Mouse (Mus musculus) neural tube, embryonic 15.5 days (tissue): Measurements from ENCODE around the gene Gm49383. TPM values are rescaled to one million over a fixed set of nuclear protein-coding genes. Genes with fewer than 3 reads are reported as not detected.

Source experiments
- ATAC-seq: fragments of 200-750 bp; cut with Nextera tagmentation; 2 replicates; pipeline ENCODE4 v1.8.0; 2017; ENCODE audit warnings: mild to moderate bottlenecking, moderate TSS enrichment, moderate library complexity; ENCODE audit not compliant: low FRiP score
- H3K27ac ChIP-seq: fragments of 300-500 bp; sonication (generic); replicated peaks from 2 replicates; pipeline ENCODE4 v1.5.1; 2015; ENCODE audit warnings: mild to moderate bottlenecking, inconsistent platforms
- H3K27me3 ChIP-seq: fragments of 300-500 bp; sonication (generic); replicated peaks from 2 replicates; pipeline ENCODE4 v1.6.1; 2015; ENCODE audit warnings: inconsistent platforms
- H3K36me3 ChIP-seq: fragments of 300-500 bp; sonication (generic); 2 replicates; pipeline ENCODE4 v1.6.1; 2015; ENCODE audit warnings: inconsistent platforms
- H3K4me1 ChIP-seq: fragments of 300-500 bp; sonication (generic); 2 replicates; pipeline ENCODE4 v1.6.1; 2015; ENCODE audit warnings: inconsistent platforms
- H3K4me2 ChIP-seq: fragments of 300-500 bp; sonication (generic); 2 replicates; pipeline ENCODE4 v1.6.1; 2015; ENCODE audit warnings: inconsistent platforms, mild to moderate bottlenecking, moderate library complexity
- H3K4me3 ChIP-seq: fragments of 300-500 bp; sonication (generic); replicated peaks from 2 replicates; pipeline ENCODE4 v1.5.1; 2015; ENCODE audit warnings: mild to moderate bottlenecking, inconsistent platforms
- H3K9ac ChIP-seq: fragments of 300-500 bp; sonication (generic); replicated peaks from 2 replicates; pipeline ENCODE4 v1.6.1; 2015; ENCODE audit warnings: mild to moderate bottlenecking, inconsistent platforms
- H3K9me3 ChIP-seq: fragments of 300-500 bp; sonication (generic); replicated peaks from 2 replicates; pipeline ENCODE4 v1.6.1; 2016; ENCODE audit warnings: inconsistent platforms
- WGBS: fragments of 180-500 bp; shearing (Covaris S2); methylation state at CpG from one replicate; pipeline ENCODE4 v1.1.7; 2015; ENCODE audit warnings: mixed read lengths; 5-methylcytosine and 5-hydroxymethylcytosine counted together
- polyA plus RNA-seq: library from polyadenylated mRNA; unstranded; fragments of >200 nt; fragmentation: Nextera tagmentation; extraction: Ambion mirVana; gene quantifications from 2 replicates; pipeline ENCODE4 v1.2.1, GENCODE M21; 2015

The Gm49383 gene
- polyA plus RNA-seq, 1 experiment from 2014 or later, result 9.4 TPM

DNA sequence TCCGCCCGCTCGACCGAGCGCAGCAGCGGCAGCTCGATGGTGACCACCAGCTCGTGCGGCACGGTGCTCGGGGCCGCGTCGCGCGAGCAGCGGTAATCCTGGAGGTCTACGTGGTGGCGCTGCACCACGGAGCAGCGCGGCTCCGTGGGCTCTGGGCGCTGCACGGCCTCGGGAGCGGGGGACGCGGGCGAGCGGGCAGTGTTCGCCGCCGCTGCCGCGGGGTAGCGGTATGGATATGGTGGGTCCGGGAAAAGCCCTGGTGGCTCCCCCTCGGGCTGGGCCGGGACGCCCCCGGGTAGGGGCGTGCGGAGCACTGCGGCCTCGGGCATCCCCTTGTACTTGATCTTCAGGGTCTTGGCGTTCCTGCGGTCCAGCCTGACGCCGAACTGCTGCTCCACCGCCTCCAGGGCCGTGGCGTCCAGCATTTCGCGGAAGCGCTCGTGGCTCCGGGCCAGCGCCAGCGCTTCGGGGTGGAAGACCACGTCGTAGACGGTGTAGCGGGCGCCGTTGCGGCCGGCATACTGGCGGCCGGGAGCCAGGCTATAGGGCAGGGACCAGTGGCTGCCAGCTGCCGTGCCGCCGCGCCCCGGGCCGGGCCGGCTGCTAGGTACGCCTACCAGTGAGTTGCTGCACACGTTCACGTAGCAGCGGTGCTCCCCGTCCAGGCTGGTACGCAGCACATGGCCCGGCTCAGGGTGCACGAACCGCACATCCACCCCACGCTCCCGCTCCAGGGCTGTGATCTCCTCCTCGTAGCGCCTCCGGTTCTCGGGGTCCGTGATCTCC lies 667 bp upstream of the Gm49383 start:
- Histone ChIP-seq H3K27ac (peak overlapping the region; percentile 95), H3K9me3 (no peaks in the 10 kb centered on the region), H3K4me1 (peaks cover 31% of the 10 kb centered on the region), H3K9ac (peak overlapping the region; percentile 85), H3K27me3 (no peaks in the 10 kb centered on the region), H3K36me3 (peaks cover 14% of the 10 kb centered on the region; the same call in 1 of the 2 replicates), H3K4me2 (peak overlapping the region; percentile 95), H3K4me3 (peak overlapping the region; percentile 96)
- under 1% methylated on average over 92 of the region's 94 CpGs for WGBS
- peak; percentile 72 for ATAC-seq

DNA sequence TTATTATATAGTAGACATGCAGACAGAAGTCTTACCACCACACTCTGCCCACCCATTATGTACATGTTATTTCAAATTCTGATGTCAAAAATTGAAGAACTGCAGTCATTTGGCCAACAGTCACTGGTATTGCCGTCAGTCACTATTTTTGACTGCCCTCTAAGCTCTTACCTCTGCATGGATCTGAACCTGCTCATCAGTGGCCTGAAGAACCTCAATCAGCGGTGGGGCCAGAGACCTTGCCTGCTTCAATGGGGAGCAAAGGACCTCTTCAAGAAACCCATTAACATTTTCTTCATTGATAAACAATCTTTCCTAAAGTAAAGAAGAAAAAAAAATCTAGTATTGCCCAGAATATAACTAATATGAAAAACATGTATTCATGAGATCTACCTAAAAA lies 4.3 kb downstream of the Gm49383 start:
- Histone ChIP-seq H3K4me1 (peaks cover 16% of the 10 kb centered on the region), H3K27ac (no peak overlapping the region), H3K27me3 (no peaks in the 10 kb centered on the region), H3K9ac (no peak overlapping the region), H3K4me2 (no peak overlapping the region), H3K4me3 (no peak overlapping the region), H3K9me3 (no peaks in the 10 kb centered on the region), H3K36me3 (peaks cover 15% of the 10 kb centered on the region)
- 97% methylated on average over 2 of the region's 2 CpGs for WGBS
- no peak for ATAC-seq

DNA sequence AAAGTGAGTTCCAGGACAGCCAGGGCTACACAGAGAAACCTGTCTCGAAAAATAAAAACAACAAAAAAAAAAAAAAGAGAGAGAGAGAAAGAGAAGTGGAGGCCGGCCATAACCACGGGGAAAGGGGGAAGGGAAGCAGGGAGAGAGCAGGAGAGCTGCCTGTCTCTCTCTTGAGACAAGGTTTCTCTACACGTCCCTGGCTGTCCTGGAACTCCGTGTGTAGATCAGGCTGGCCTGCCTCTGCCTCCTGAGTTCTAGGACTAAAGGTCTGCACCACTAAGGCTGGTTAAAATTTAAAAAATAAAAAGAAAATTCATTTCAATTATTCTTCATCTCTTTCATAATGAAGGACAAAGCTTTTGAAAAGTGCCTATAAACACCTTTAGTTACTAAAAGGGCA lies 5.5 kb downstream of the Gm49383 start:
- Histone ChIP-seq H3K36me3 (peaks cover 15% of the 10 kb centered on the region), H3K4me3 (no peak overlapping the region), H3K9ac (no peak overlapping the region), H3K4me2 (no peak overlapping the region), H3K9me3 (no peaks in the 10 kb centered on the region), H3K27ac (no peak overlapping the region), H3K27me3 (no peaks in the 10 kb centered on the region), H3K4me1 (peaks cover 24% of the 10 kb centered on the region)
- 93% methylated on average over 5 of the region's 5 CpGs for WGBS
- no peak for ATAC-seq

DNA sequence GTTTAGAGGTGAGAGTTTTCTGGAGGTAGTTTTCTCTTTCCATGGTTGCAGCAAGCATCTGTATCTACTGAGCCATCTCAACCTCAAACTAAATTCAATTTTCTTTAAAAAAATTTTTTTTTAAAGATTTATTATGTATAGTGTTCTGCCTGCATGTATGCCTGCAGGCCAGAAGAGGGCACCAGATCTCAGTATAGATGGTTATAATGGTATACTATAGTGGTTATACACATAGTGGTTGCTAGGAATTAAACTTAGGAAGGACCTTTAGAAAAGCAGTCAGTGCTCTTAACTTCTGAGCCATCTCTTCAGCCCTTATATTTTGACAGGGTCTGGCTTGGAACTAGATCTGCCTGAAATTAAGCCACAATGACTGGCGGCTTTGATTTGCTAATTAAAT lies 6.4 kb downstream of the Gm49383 start:
- H3K9me3 ChIP-seq, result no peaks in the 10 kb centered on the region
- H3K4me1 ChIP-seq, result peaks cover 18% of the 10 kb centered on the region
- H3K27ac ChIP-seq, result no peak overlapping the region
- H3K36me3 ChIP-seq, result peaks cover 15% of the 10 kb centered on the region
- WGBS, result 100% methylated on average over 1 of the region's 1 CpGs
- no peaks in the 10 kb centered on the region for H3K27me3 ChIP-seq
- no peak overlapping the region for H3K4me2 ChIP-seq
- no peak for ATAC-seq
- H3K9ac ChIP-seq, result no peak overlapping the region
- no peak overlapping the region for H3K4me3 ChIP-seq

DNA sequence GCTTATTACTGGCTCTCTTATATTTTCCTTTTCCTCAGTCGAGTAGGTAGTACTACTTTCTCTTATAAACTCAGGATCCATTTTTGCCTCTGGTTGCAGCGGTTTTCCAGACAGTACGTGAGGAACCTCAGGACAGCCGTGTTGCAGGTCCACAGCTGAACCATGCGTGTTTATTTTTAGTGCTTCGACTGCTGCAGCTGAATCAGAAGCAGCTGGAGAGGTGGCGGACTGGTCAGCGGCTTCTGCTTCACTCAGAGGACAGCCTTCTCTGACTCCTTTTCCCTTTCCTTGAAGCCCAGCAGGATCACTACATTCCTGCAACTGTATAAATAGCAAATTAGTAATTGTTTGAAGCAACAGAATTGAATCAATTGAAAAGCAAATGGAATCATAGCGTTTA lies 6.8 kb downstream of the Gm49383 start:
- Histone ChIP-seq H3K4me2 (no peak overlapping the region), H3K36me3 (peaks cover 15% of the 10 kb centered on the region), H3K27ac (no peak overlapping the region), H3K9me3 (no peaks in the 10 kb centered on the region), H3K4me3 (no peak overlapping the region), H3K4me1 (peaks cover 20% of the 10 kb centered on the region), H3K27me3 (no peaks in the 10 kb centered on the region), H3K9ac (no peak overlapping the region)
- WGBS, result 92% methylated on average over 9 of the region's 9 CpGs
- ATAC-seq, result no peak

- peak overlapping the region; percentile 13; the same call in 1 of the 2 replicates for H3K4me2 ChIP-seq
- H3K4me3 ChIP-seq, result no peak overlapping the region
- no peak overlapping the region for H3K27ac ChIP-seq
- H3K27me3 ChIP-seq, result no peaks in the 10 kb centered on the region
- ATAC-seq, result no peak
- H3K36me3 ChIP-seq, result peaks cover 18% of the 10 kb centered on the region
- 69% methylated on average over 5 of the region's 5 CpGs for WGBS
- H3K9me3 ChIP-seq, result no peaks in the 10 kb centered on the region
- H3K4me1 ChIP-seq, result peaks cover 30% of the 10 kb centered on the region
- no peak overlapping the region; the same call in 1 of the 2 replicates for H3K9ac ChIP-seq
Observed at GRCm38 (mm10) chr12:69186811-69187471, 10.0 kb downstream of the Gm49383 start.

GRCm38 (mm10) chr12:69185371-69185770 lies 11.5 kb downstream of the Gm49383 start:
- no peaks in the 10 kb centered on the region for H3K27me3 ChIP-seq
- peak overlapping the region; percentile 75 for H3K4me2 ChIP-seq
- H3K4me3 ChIP-seq, result peak overlapping the region; percentile 93
- 77% methylated on average over 7 of the region's 7 CpGs for WGBS
- H3K9me3 ChIP-seq, result no peaks in the 10 kb centered on the region
- H3K9ac ChIP-seq, result peak overlapping the region; percentile 89
- peaks cover 22% of the 10 kb centered on the region for H3K36me3 ChIP-seq
- peaks cover 30% of the 10 kb centered on the region for H3K4me1 ChIP-seq
- ATAC-seq, result no peak
- H3K27ac ChIP-seq, result peak overlapping the region; percentile 94; the same call in 1 of the 2 replicates

DNA sequence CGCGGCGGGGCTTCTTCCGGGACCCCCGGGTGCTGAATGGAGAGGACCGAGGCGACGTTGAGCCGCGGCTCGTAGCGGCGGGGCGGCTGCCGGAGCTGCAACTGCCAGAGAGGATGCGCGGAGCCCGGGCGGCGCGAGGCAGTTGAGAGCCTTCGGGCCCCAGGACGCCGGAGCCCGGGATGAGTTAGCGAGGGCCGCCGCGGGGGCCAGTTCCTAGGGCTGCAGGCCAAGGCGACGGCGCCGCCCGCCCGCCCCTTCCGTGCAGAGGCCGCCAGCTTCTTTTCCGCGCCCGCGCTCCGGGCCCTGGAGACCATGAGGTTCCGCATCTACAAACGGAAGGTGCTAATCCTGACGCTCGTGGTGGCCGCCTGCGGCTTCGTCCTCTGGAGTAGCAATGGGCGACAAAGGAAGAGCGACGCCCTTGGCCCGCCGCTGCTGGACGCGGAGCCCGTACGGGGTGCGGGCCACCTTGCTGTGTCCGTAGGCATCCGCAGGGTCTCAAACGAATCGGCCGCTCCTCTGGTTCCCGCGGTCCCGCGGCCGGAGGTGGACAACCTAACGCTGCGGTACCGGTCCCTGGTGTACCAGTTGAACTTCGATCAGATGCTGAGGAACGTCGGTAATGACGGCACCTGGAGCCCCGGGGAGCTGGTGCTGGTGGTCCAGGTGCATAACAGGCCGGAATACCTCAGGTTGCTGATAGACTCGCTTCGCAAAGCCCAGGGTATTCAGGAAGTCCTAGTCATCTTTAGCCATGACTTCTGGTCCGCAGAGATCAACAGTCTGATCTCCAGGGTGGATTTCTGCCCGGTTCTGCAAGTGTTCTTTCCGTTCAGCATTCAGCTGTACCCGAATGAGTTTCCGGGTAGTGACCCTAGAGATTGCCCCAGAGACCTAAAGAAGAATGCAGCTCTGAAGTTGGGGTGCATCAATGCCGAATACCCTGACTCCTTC lies 12.3 kb downstream of the Gm49383 start:
- Histone ChIP-seq H3K36me3 (peaks cover 20% of the 10 kb centered on the region), H3K9ac (peak overlapping the region; percentile 89), H3K9me3 (no peaks in the 10 kb centered on the region), H3K4me3 (peak overlapping the region; percentile 93), H3K27me3 (no peaks in the 10 kb centered on the region), H3K4me1 (peaks cover 30% of the 10 kb centered on the region), H3K27ac (peak overlapping the region; percentile 94), H3K4me2 (peak overlapping the region; percentile 75)
- 2% methylated on average over 76 of the region's 86 CpGs for WGBS
- ATAC-seq, result peak; percentile 73

GRCm38 (mm10) chr12:69183583-69184308 lies 13.2 kb downstream of the Gm49383 start, which contains the start of the genes Rpl36al and Mgat2:
Gene Rpl36al, minus strand, starts transcription at chr12:69184083.
Gene Mgat2, plus strand, starts transcription at chr12:69184157.
- Histone ChIP-seq H3K4me3 (peak within 1 kb of the TSS; percentile 93), H3K4me2 (peak within 1 kb of the TSS; percentile 75), H3K36me3 (peaks cover 14% of the 10 kb centered on the region), H3K27ac (peak within 1 kb of the TSS; percentile 94), H3K9ac (peak within 1 kb of the TSS; percentile 89), H3K4me1 (peaks cover 30% of the 10 kb centered on the region), H3K9me3 (no peaks in the 10 kb centered on the region), H3K27me3 (no peaks in the 10 kb centered on the region)
- under 1% methylated on average over 84 of the region's 84 CpGs for WGBS
- peak; percentile 99 for ATAC-seq

DNA sequence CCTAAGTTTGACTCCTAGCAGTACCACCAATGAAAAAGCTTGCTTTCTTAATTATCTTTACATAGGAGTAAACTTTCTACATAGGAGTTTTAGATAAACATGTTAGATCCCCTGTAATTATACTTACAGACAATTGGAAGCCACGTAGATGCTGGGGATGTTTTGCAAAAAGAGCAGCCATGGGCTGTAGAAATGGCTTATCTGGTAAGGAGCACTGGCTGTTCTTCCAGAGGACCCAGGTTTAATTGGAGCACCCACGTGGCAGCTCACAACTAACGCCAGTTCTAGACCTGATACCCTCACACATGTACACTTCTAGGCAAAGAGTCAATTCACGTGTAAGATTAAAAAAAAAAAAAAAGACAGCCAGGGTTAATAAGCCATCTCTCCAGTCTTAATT lies 15.1 kb downstream of the Gm49383 start:
- Histone ChIP-seq H3K4me2 (no peak overlapping the region), H3K9me3 (no peaks in the 10 kb centered on the region), H3K9ac (no peak overlapping the region), H3K4me1 (peaks cover 20% of the 10 kb centered on the region), H3K36me3 (peaks cover 8% of the 10 kb centered on the region), H3K4me3 (no peak overlapping the region), H3K27me3 (no peaks in the 10 kb centered on the region), H3K27ac (no peak overlapping the region)
- no peak for ATAC-seq
- 90% methylated on average over 4 of the region's 4 CpGs for WGBS

- Histone ChIP-seq H3K4me3 (no peak overlapping the region), H3K9ac (no peak overlapping the region), H3K27ac (no peak overlapping the region), H3K4me1 (peaks cover 6% of the 10 kb centered on the region), H3K4me2 (no peak overlapping the region), H3K27me3 (no peaks in the 10 kb centered on the region), H3K9me3 (no peaks in the 10 kb centered on the region), H3K36me3 (peaks cover 8% of the 10 kb centered on the region)
- no peak for ATAC-seq
- 73% methylated on average over 12 of the region's 12 CpGs for WGBS
Observed at GRCm38 (mm10) chr12:69179371-69179770, 17.5 kb downstream of the Gm49383 start.
